8 mouse cellular contexts compared by ENCODE assay signal in genomic region chr10:13552646-13553497, GRCm38 (mm10). TPM values are rescaled to one million over a fixed set of nuclear protein-coding genes. Genes with fewer than 3 reads are reported as not detected.
DNase-seq lines count a peak whose midpoint lies in the region; ATAC-seq lines count a peak whose summit lies in the region.

Gene Adat2 (plus strand): TSS chr10:13552894.
Gene Pex3 (minus strand): TSS chr10:13553142.

- H3K27ac ChIP-seq in heart, embryonic 14.5 days (replicated peaks in 1 of 2; ENCODE audit: control insufficient read depth in 1 of 2, insufficient read depth in 1 of 2, low read depth in 2 of 2, low read length in 2 of 2): peak within 1 kb of the TSS; percentile 76 to 81
- H3K27ac ChIP-seq in liver, embryonic 13.5 days: peak within 1 kb of the TSS; percentile 79
- peak within 1 kb of the TSS; percentile 80 for H3K27ac ChIP-seq in stomach, embryonic 16.5 days (ENCODE audit: low read length)

- ATAC-seq in erythroid progenitor cell, adult 5-6 weeks (replicated peaks; ENCODE audit: low FRiP score, poor library complexity, severe bottlenecking): peak; percentile 96
- peak; percentile 90 for ATAC-seq in heart, embryonic 14.5 days (ENCODE audit: insufficient number of reproducible peaks, insufficient read depth, low FRiP score, low read depth)
- ATAC-seq in liver, embryonic 13.5 days (ENCODE audit: low read depth): peak; percentile 97
- peak; percentile 97 for ATAC-seq in stomach, embryonic 16.5 days (ENCODE audit: insufficient read depth, low FRiP score)

- under 1% methylated on average over 51 of the region's 51 CpGs for WGBS in heart, embryonic 14.5 days
- under 1% methylated on average over 51 of the region's 51 CpGs for WGBS in liver, embryonic 13.5 days (ENCODE audit: insufficient replicate concordance)
- WGBS in stomach, embryonic 16.5 days: under 1% methylated on average over 51 of the region's 51 CpGs

- H3K36me3 ChIP-seq in heart, embryonic 14.5 days (ENCODE audit: control insufficient read depth, insufficient read depth, low read length): peaks cover 6% of the 10 kb centered on the region; the same call in 1 of the 2 replicates
- peaks cover 8% of the 10 kb centered on the region; the same call in 1 of the 2 replicates for H3K36me3 ChIP-seq in liver, embryonic 13.5 days
- H3K36me3 ChIP-seq in stomach, embryonic 16.5 days (ENCODE audit: control insufficient read depth, insufficient read depth, low read length): no peaks in the 10 kb centered on the region

- no peaks in the 10 kb centered on the region for H3K27me3 ChIP-seq in heart, embryonic 14.5 days (ENCODE audit: control insufficient read depth, insufficient read depth, low read length)
- H3K27me3 ChIP-seq in liver, embryonic 13.5 days: no peaks in the 10 kb centered on the region
- no peaks in the 10 kb centered on the region for H3K27me3 ChIP-seq in stomach, embryonic 16.5 days (ENCODE audit: control insufficient read depth, insufficient read depth, low read length)

- DNase-seq in CD4-positive helper T cell, adult 2 months (ENCODE audit: low read depth, low spot score): peak; percentile 93
- DNase-seq in brain, embryonic 18.5 days (ENCODE audit: low read depth, low spot score): peak; percentile 67
- DNase-seq in kidney, postnatal 14 days: peak; percentile 92
- DNase-seq in liver, embryonic 13.5 days: peak; percentile 83
- DNase-seq in neural tube, embryonic 10.5 days (ENCODE audit: extremely low spot score, low spot score): peak; percentile 93

- H3K4me3 ChIP-seq in heart, embryonic 14.5 days (ENCODE audit: control insufficient read depth in 1 of 2, insufficient read depth in 1 of 2, low read depth in 1 of 2, low read length in 2 of 2): peak within 1 kb of the TSS; percentile 76 to 91
- peak within 1 kb of the TSS; percentile 80 for H3K4me3 ChIP-seq in liver, embryonic 13.5 days (replicated peaks)
- peak within 1 kb of the TSS; percentile 83 for H3K4me3 ChIP-seq in stomach, embryonic 16.5 days (replicated peaks; ENCODE audit: low read length)

- peaks cover 0 to 11% of the 10 kb centered on the region in 2 experiments; a peak in 2 of 4 replicates for H3K4me1 ChIP-seq in heart, embryonic 14.5 days (ENCODE audit: control insufficient read depth in 2 of 2, insufficient read depth in 2 of 2, low read length in 2 of 2)
- H3K4me1 ChIP-seq in liver, embryonic 13.5 days (replicated peaks): peaks cover 15% of the 10 kb centered on the region
- H3K4me1 ChIP-seq in stomach, embryonic 16.5 days (ENCODE audit: control insufficient read depth, insufficient read depth, low read length): peaks cover 10% of the 10 kb centered on the region; the same call in 1 of the 2 replicates

- peak within 1 kb of the TSS; percentile 86 for H3K4me2 ChIP-seq in heart, embryonic 14.5 days (ENCODE audit: low read length)
- peak within 1 kb of the TSS; percentile 69 for H3K4me2 ChIP-seq in liver, embryonic 13.5 days
- H3K4me2 ChIP-seq in stomach, embryonic 16.5 days (ENCODE audit: low read depth, low read length): peak within 1 kb of the TSS; percentile 68

- H3K9ac ChIP-seq in heart, embryonic 14.5 days (ENCODE audit: low read length): peak within 1 kb of the TSS; percentile 80
- H3K9ac ChIP-seq in liver, embryonic 13.5 days: peak within 1 kb of the TSS; percentile 85
- peak within 1 kb of the TSS; percentile 88 for H3K9ac ChIP-seq in stomach, embryonic 16.5 days (ENCODE audit: low read length)

- no peaks in the 10 kb centered on the region for H3K9me3 ChIP-seq in heart, embryonic 14.5 days (ENCODE audit: control insufficient read depth, low read length)
- no peaks in the 10 kb centered on the region for H3K9me3 ChIP-seq in liver, embryonic 13.5 days (replicated peaks)
- no peaks in the 10 kb centered on the region for H3K9me3 ChIP-seq in stomach, embryonic 16.5 days (replicated peaks; ENCODE audit: control insufficient read depth, low read length)

RNA-seq across cellular contexts. Expression of gene Adat2, which starts in this region (rescaled TPM):
- 1.1 TPM in 1 of 2 replicates, not detected in the other for total RNA-seq in erythroid progenitor cell, adult 5-6 weeks (2015; ENCODE audit: low replicate concordance)
- 1.2 TPM in 1 of 2 replicates, not detected in the other for total RNA-seq in erythroid progenitor cell, adult 5-6 weeks (2017; ENCODE audit: low replicate concordance)
- 4.1 TPM in 2 replicates for polyA plus RNA-seq in heart, embryonic 14.5 days (2014; fragmentation: Nextera tagmentation; extraction: Ambion mirVana)
- 3.5 and 3.7 TPM in 2 replicates for polyA plus RNA-seq in liver, embryonic 13.5 days (2015; fragmentation: Nextera tagmentation; extraction: Ambion mirVana)
- polyA plus RNA-seq in stomach, embryonic 16.5 days (2015; fragmentation: Nextera tagmentation; extraction: Ambion mirVana): 3.8 and 4.0 TPM in 2 replicates

RNA-seq across cellular contexts. Expression of gene Pex3, which starts in this region (rescaled TPM):
- total RNA-seq in erythroid progenitor cell, adult 5-6 weeks (2015; ENCODE audit: low replicate concordance): 9.7 and 16.8 TPM in 2 replicates
- total RNA-seq in erythroid progenitor cell, adult 5-6 weeks (2017; ENCODE audit: low replicate concordance): 1.8 and 4.0 TPM in 2 replicates
- polyA plus RNA-seq in heart, embryonic 14.5 days (2014; fragmentation: Nextera tagmentation; extraction: Ambion mirVana): 26.2 and 28.2 TPM in 2 replicates
- polyA plus RNA-seq in liver, embryonic 13.5 days (2015; fragmentation: Nextera tagmentation; extraction: Ambion mirVana): 10.3 and 12.4 TPM in 2 replicates
- 24.0 and 26.7 TPM in 2 replicates for polyA plus RNA-seq in stomach, embryonic 16.5 days (2015; fragmentation: Nextera tagmentation; extraction: Ambion mirVana)

Comparison
In these comparisons a context has a peak if more than half of its experiments do, and no peak if none do; other contexts are left out.
1. Peak in every context shown above with its lines: DNase-seq, ATAC-seq, H3K4me3 ChIP-seq and H3K27ac ChIP-seq.